Mouse (Mus musculus): Measurements from ENCODE around the gene Map4. TPM values are rescaled to one million over a fixed set of nuclear protein-coding genes. Genes with fewer than 3 reads are reported as not detected.
"Not testable (repeated sequence)": the region's sequence is repeated elsewhere in the genome, so short reads cannot be mapped to it uniquely, and the experiment has no call there.

Map4 gene
- polyA plus RNA-seq, 1 experiment from 2014 or later, result 9.0 TPM

GRCm38 (mm10) chr9:109959456-109960150 is 28.3 kb downstream of the Map4 start:
- Histone ChIP-seq H3K9me3 (replicated peaks) (no peaks in the 10 kb centered on the region), H3K4me1 (replicated peaks) (peaks cover 16% of the 10 kb centered on the region), H3K27me3 (no peaks in the 10 kb centered on the region), H3K9ac (no peak overlapping the region), H3K36me3 (no peaks in the 10 kb centered on the region), H3K4me3 (replicated peaks) (no peak overlapping the region), H3K27ac (no peak overlapping the region; the same call in 1 of the 2 replicates), H3K4me2 (peak overlapping the region; percentile 34; the same call in 1 of the 2 replicates)
- ATAC-seq (ENCODE audit: low read depth) (no peak), DNase-seq (no peak)
- 37% methylated on average over 5 of the region's 5 CpGs for WGBS (ENCODE audit: insufficient replicate concordance)

- H3K4me3 ChIP-seq (replicated peaks), result no peak overlapping the region
- peaks cover 16% of the 10 kb centered on the region for H3K4me1 ChIP-seq (replicated peaks)
- H3K27me3 ChIP-seq, result no peaks in the 10 kb centered on the region
- H3K36me3 ChIP-seq, result no peaks in the 10 kb centered on the region
- no peaks in the 10 kb centered on the region for H3K9me3 ChIP-seq (replicated peaks)
- no peak overlapping the region for H3K27ac ChIP-seq
- 67% methylated on average over 4 of the region's 4 CpGs for WGBS (ENCODE audit: insufficient replicate concordance)
- ATAC-seq (ENCODE audit: low read depth), result no peak
- no peak overlapping the region for H3K9ac ChIP-seq
- no peak for DNase-seq
- no peak overlapping the region for H3K4me2 ChIP-seq
Observed at GRCm38 (mm10) chr9:109960593-109960992, 29.3 kb downstream of the Map4 start.

- Histone ChIP-seq H3K27ac (no peak overlapping the region), H3K4me3 (replicated peaks) (no peak overlapping the region), H3K4me1 (replicated peaks) (peaks cover 19% of the 10 kb centered on the region), H3K36me3 (no peaks in the 10 kb centered on the region), H3K9ac (no peak overlapping the region), H3K4me2 (no peak overlapping the region), H3K9me3 (replicated peaks) (no peaks in the 10 kb centered on the region), H3K27me3 (no peaks in the 10 kb centered on the region)
- DNase-seq, result no peak
- no peak for ATAC-seq (ENCODE audit: low read depth)
Observed at GRCm38 (mm10) chr9:109964761-109965160, 33.5 kb downstream of the Map4 start.

GRCm38 (mm10) chr9:109968351-109969116 is 37.3 kb downstream of the Map4 start:
- DNase-seq (no peak), ATAC-seq (ENCODE audit: low read depth) (no peak)
- no peak overlapping the region for H3K4me3 ChIP-seq (replicated peaks)
- H3K4me1 ChIP-seq (replicated peaks), result peaks cover 13% of the 10 kb centered on the region; the same call in 1 of the 2 replicates
- no peak overlapping the region for H3K9ac ChIP-seq
- H3K27ac ChIP-seq, result no peak overlapping the region
- H3K27me3 ChIP-seq, result no peaks in the 10 kb centered on the region
- H3K36me3 ChIP-seq, result no peaks in the 10 kb centered on the region
- 39% methylated on average over 4 of the region's 4 CpGs for WGBS (ENCODE audit: insufficient replicate concordance)
- H3K4me2 ChIP-seq, result no peak overlapping the region
- H3K9me3 ChIP-seq (replicated peaks), result no peaks in the 10 kb centered on the region

- Histone ChIP-seq H3K4me3 (replicated peaks) (no peak overlapping the region), H3K27me3 (no peaks in the 10 kb centered on the region), H3K4me2 (no peak overlapping the region), H3K36me3 (no peaks in the 10 kb centered on the region), H3K27ac (no peak overlapping the region), H3K4me1 (replicated peaks) (peaks cover 10% of the 10 kb centered on the region; the same call in 1 of the 2 replicates), H3K9ac (no peak overlapping the region), H3K9me3 (replicated peaks) (no peaks in the 10 kb centered on the region)
- DNase-seq (no peak), ATAC-seq (ENCODE audit: low read depth) (no peak)
- WGBS (ENCODE audit: insufficient replicate concordance), result 74% methylated on average over 3 of the region's 3 CpGs
Observed at GRCm38 (mm10) chr9:109969181-109969580, 37.9 kb downstream of the Map4 start.

DNA sequence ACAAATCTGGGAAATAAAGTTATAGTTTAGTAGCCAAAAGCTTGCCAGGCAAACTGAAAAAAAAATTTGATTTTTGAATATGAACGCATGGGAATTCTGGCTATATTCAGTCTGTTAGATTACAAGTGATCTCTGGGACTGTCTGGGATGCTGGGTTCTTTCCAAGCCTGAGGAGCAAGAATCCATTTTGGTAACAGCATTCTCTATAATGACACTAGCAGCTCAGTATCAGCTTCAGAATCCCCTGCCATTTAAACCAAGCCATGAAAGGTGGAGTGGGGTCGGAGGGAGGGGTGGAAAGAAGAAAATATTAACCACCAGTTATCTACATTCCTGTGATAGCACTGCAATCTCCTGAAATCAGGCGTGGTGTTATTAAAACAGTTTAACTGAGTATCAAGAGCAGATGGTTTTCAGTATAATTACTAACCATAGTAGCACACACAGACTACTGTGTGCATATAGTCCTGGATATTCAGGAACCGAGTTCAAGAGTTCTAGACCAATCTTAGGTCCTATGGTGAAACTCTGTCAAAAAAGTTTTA is 38.6 kb downstream of the Map4 start:
- no peak overlapping the region for H3K27ac ChIP-seq
- no peaks in the 10 kb centered on the region for H3K36me3 ChIP-seq
- DNase-seq (no peak), ATAC-seq (ENCODE audit: low read depth) (no peak)
- no peak overlapping the region for H3K4me3 ChIP-seq (replicated peaks)
- no peaks in the 10 kb centered on the region for H3K9me3 ChIP-seq (replicated peaks)
- no peak overlapping the region for H3K9ac ChIP-seq
- WGBS (ENCODE audit: insufficient replicate concordance), result 48% methylated on average over 4 of the region's 4 CpGs
- no peaks in the 10 kb centered on the region for H3K27me3 ChIP-seq
- H3K4me2 ChIP-seq, result no peak overlapping the region
- H3K4me1 ChIP-seq (replicated peaks), result peaks cover 6% of the 10 kb centered on the region; the same call in 1 of the 2 replicates

GRCm38 (mm10) chr9:109971711-109972110 is 40.5 kb downstream of the Map4 start:
- not testable (repeated sequence) for H3K4me2 ChIP-seq; H3K36me3 ChIP-seq; H3K4me1 ChIP-seq (replicated peaks); ATAC-seq (ENCODE audit: low read depth); H3K9ac ChIP-seq; H3K27me3 ChIP-seq; H3K9me3 ChIP-seq (replicated peaks); DNase-seq; H3K4me3 ChIP-seq (replicated peaks); H3K27ac ChIP-seq
- 72% methylated on average over 5 of the region's 5 CpGs for WGBS (ENCODE audit: insufficient replicate concordance)

DNA sequence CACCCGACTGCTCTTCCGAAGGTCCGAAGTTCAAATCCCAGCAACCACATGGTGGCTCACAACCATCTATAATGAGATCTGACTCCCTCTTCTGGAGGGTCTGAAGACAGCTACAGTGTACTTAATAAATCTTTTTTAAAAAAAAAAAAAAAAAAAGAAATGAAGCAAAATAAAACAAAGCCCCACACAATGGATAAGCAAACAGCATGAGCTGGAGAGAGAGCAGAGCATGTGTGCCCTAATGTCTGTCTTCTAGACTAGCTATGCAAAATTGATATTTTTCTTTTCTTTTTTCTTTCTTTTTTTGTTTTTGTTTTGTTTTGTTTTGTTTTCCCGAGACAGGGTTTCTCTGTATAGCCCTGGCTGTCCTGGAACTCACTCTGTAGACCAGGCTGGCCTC is 49.0 kb downstream of the Map4 start:
- not testable (repeated sequence) for ATAC-seq (ENCODE audit: low read depth); H3K4me3 ChIP-seq (replicated peaks); H3K9me3 ChIP-seq (replicated peaks); DNase-seq; H3K9ac ChIP-seq; H3K27ac ChIP-seq; H3K4me1 ChIP-seq (replicated peaks); H3K4me2 ChIP-seq; H3K36me3 ChIP-seq; H3K27me3 ChIP-seq
- WGBS (ENCODE audit: insufficient replicate concordance), result 74% methylated on average over 4 of the region's 4 CpGs

- Histone ChIP-seq H3K36me3 (0 out of 2 replicates have a peak, but pooled peaks cover 5% of the 10 kb centered on the region), H3K27ac (no peak overlapping the region), H3K4me2 (no peak overlapping the region), H3K9me3 (replicated peaks) (no peaks in the 10 kb centered on the region), H3K4me3 (replicated peaks) (no peak overlapping the region), H3K4me1 (replicated peaks) (no peaks in the 10 kb centered on the region), H3K27me3 (no peaks in the 10 kb centered on the region), H3K9ac (no peak overlapping the region)
- DNase-seq (peak; percentile 18), ATAC-seq (ENCODE audit: low read depth) (peak; percentile 58; the same call in 1 of the 2 replicates)
- WGBS (ENCODE audit: insufficient replicate concordance), result 24% methylated on average over 4 of the region's 4 CpGs
Observed at GRCm38 (mm10) chr9:109985416-109985815, 54.2 kb downstream of the Map4 start.

- DNase-seq (no peak), ATAC-seq (ENCODE audit: low read depth) (no peak)
- Histone ChIP-seq H3K4me1 (replicated peaks) (no peaks in the 10 kb centered on the region), H3K36me3 (no peaks in the 10 kb centered on the region), H3K9me3 (replicated peaks) (no peaks in the 10 kb centered on the region), H3K9ac (no peak overlapping the region), H3K4me3 (replicated peaks) (no peak overlapping the region), H3K27ac (no peak overlapping the region), H3K27me3 (no peaks in the 10 kb centered on the region), H3K4me2 (no peak overlapping the region)
- 77% methylated on average over 1 of the region's 1 CpGs for WGBS (ENCODE audit: insufficient replicate concordance)
Observed at GRCm38 (mm10) chr9:109989084-109989483, 57.8 kb downstream of the Map4 start.

GRCm38 (mm10) chr9:109997441-109997840 is 66.2 kb downstream of the Map4 start:
- 77% methylated on average over 4 of the region's 4 CpGs for WGBS (ENCODE audit: insufficient replicate concordance)
- no peaks in the 10 kb centered on the region for H3K36me3 ChIP-seq
- no peak overlapping the region for H3K4me2 ChIP-seq

More at GRCm38 (mm10) chr9:109997441-109997840, 66.2 kb downstream of the Map4 start:
- no peak overlapping the region for H3K9ac ChIP-seq
- no peaks in the 10 kb centered on the region for H3K4me1 ChIP-seq (replicated peaks)
- no peak for ATAC-seq (ENCODE audit: low read depth)
- H3K9me3 ChIP-seq (replicated peaks), result no peaks in the 10 kb centered on the region
- no peak for DNase-seq
- H3K27me3 ChIP-seq, result no peaks in the 10 kb centered on the region
- no peak overlapping the region for H3K4me3 ChIP-seq (replicated peaks)
- H3K27ac ChIP-seq, result no peak overlapping the region

All from liver, embryonic 13.5 days (tissue).